Mouse (Mus musculus): ENCODE results near the gene Fahd1. TPM values are rescaled to one million over a fixed set of nuclear protein-coding genes. Genes with fewer than 3 reads are reported as not detected.
A peak's percentile ranks its signal among the peaks of the same experiment; 100 is the strongest.

Fahd1 gene
- total RNA-seq, 2 experiments from 2014 or later = 26.4 to 29.0 TPM

DNA sequence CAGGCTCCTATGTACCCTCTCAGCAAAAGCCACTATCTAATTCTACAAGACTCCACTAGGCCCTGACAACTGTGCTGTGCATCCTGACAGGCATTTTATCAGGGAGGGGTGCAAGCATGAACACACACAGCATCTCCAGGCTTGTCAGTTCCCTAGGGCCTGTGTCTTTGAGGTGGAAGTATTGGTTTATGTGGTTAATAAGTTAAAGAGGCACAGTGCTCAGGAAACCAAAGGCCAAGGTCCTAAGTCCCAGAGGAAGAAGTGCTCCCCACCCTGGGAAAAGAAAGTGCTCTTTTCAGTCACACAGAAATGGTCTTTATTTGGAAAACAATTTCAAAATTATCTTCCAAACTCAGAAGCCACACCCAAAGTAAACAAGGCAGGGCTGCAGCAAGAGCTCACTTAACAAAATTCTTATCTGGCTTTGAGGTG lies 1.5 kb downstream of the Fahd1 start:
- DNase-seq (ENCODE audit: low spot score in 2 of 2) = no peak

DNA sequence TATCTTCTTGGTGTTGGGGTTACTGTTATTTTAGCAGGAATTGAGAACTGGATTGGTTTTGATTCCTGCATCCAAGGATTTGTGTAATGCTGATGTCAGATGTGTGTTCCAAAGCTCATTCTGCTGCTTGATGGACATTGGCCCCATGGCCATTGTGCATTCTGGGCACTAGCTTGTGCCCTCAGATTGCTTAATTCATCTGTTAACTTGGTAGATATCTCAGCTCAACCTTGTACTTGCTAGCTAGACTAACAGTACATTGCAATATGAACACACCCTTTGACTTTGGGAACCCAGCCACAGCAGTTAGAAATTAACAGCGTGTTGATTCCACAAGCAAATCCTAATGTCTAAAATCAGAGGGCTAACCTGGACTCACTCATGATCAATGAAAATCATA lies 2.8 kb downstream of the Fahd1 start:
- DNase-seq (ENCODE audit: low spot score in 2 of 2) = no peak

DNA sequence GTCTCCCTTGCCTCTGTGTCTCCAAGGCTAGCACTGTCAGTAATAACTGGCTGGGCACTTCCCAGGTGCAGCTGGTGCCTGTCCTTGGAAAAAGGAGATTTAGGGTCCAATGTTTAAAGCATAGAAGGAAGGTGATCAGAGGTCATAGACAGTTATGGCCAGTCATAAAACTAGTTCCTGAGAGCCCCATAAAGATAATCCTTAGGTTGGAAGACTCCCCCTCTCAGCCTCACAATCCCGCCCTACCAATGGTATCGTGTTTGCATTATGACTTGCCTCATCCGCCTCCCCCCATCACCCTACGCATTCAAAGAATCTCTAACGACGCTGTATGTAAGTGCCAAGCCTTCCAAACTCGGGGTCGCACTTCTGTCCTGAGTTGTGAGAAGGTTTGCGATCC lies 5.6 kb downstream of the Fahd1 start:
- no peak for DNase-seq (ENCODE audit: low spot score in 2 of 2)

DNA sequence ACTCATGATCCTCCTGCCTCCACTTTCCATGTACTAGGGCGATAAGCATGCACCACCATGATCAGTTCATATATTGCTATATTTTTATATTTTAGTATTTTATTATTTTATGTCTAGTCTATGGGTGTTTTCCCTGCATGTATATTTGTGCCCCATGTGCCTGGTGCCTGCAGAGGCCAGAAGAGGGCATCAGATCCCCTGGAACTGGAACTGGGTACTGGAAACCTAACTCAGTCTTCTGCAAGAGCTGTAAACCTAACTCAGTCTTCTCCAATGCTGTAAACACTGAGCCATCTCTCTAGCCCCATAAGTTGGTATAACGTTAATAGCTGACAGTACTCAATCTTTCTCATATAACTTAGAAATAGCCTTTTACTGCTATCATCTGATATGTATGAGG lies 7.5 kb downstream of the Fahd1 start:
- DNase-seq (ENCODE audit: low spot score in 2 of 2) = no peak

DNA sequence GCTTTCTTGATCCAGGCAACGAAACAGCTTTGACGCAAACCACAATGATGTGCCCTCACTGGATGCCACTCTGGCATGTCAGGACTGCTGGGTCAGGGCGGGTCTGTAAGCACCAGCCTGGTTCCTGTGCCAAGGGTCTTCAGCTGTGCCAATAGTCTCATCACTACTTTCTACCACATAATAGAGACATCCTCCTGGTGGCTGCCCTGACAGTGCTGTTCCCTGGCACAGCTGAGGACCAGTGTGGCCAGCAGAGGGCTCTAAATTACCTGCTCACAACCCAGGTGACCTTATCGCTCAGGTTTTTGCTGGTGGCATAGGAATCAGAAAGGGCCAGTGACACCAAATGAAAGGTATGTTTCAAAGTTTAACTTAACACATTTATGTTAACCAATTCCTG lies 9.0 kb downstream of the Fahd1 start:
- DNase-seq (ENCODE audit: low spot score in 2 of 2) = no peak

DNA sequence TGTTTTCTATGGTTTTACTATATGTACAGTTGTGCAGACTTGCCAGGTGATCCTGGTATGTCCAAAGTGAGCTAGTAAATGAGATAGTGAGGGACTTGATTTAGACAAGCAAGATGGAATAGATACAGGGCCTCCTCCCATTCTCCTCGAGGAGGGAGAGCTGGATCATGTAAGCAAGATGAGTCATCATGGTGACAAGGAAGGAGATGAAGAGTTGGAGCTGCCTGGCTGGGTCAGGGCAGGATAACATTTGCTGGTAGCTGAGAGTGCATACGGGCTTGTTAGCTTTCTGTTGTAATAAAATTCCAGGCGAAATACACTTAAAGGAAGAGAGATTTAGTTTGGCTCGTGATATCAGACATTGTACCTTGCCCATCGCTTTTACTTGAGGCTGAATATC lies 9.8 kb downstream of the Fahd1 start:
- no peak for DNase-seq (ENCODE audit: low spot score in 2 of 2)

DNA sequence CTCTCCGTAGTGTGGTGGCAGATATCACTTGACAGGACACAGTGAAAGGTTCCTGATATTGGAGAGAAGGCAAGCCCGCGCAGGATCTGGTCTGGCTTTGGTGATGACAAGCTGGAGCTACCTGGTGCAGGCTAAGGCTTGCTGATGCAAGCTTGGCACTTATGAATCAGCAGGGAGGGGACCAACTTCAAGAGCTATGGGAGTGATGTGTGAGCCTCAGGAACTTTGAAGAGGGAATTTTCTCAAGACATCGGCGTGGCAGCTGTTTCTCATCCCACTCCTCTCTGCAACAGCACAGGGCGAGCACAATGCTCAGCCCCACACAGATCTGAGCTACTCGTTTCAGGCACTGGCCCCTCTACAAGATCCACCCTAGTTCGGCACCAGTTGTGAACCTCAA lies 10.3 kb downstream of the Fahd1 start, which contains the start of gene Hagh:
Gene Hagh (plus strand): TSS at position 302 of the 400 bp plus-strand sequence.
- DNase-seq (ENCODE audit: low spot score in 2 of 2) = no peak

DNA sequence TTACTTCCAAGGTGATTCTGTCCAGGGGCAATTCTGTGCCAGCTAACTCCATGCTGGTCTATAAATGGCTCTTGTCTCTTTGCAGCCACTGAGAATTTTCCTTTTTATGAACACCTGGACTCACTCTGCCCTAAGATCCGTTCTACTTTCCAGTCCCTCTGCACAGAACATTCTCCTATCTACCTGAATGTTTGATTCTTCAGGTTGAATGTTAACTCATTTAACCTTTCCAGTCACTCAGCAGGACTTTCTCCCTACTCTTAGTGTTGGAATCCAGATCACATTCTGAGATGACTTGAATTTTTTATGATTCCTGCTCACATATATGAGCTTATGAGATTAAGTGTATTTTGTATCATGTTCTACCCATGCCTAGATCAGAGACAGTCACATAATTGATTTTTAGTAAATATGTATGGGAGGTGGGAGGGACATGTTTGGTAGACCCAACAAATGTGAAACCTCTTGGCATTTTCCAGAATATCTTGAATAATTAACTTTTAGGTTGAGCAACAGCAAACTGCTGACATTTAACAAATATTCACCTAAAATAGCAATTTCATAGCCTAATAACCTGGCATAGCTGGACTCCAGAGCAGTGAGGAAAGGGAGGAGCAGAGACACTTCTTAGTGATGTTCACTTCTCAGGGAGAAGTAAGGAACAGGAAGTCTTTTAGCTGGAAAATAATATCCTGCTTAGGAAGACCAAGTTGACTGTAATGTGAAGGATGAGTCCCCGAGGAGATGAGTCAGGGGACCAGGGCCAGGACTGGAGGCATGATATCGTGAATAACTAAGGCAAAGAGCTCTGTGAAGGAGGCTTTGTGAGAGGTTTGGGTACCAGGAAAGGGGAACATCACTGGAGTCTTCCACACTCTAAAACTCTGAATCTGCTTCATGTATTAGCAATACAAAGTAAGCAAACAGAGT lies 28.5 kb downstream of the Fahd1 start:
- no peak for DNase-seq (ENCODE audit: low spot score in 2 of 2)

DNA sequence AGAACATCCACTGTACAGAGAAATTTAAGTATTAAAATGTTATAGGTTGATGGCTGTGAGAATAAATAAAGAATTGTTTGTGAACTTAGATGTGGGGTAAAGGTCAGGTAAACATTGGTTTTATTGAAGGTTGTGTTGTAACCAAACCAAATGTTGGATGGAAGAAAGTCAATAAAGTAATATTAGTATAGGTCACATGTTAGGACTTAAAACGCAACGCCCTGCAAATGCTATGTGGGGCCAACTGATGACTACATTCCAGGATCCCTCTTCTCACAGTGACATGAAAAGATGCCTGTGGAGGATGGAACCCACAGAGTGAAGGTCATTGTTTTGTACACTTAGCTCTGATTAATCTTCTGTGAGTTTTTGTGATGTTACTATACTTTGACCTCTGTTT lies 30.7 kb downstream of the Fahd1 start:
- DNase-seq (ENCODE audit: low spot score in 2 of 2) = no peak

DNA sequence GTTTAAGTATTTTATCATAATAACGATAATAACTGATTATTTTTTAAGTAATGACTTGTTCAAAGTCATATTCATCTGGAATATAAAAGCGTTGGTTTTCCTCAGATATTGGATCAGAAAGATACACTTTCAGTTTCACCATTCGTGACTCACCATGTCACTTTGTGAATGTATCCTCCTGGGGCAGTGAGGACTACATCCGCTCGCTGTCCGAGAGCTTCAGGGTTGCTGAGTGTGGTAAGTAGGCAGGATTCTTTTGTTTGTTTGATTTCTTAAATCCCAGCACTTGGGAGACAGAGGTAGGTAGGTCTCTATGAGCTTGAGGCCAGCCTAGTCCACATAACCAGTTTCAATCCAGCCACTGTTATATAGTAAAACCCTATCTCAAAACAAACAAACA lies 32.0 kb downstream of the Fahd1 start:
- no peak for DNase-seq (ENCODE audit: low spot score in 2 of 2)

DNA sequence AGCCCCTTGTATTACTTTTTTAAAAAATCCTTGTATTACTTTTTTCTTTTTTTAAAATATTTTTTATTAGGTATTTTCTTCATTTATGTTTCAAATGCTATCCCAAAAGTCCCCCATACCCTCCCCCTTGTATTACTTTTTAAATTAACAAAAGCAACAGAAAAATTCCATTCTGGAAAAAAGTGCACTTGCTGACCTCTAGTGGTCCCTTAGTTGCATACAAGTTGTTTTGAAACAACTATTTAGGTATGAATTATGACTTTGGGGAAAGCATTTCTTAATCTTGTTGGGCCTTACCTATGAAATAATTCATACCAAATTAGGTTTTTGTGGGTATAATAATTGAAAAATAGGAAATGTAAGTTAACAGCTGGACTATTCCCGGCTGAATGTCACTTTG lies 32.7 kb downstream of the Fahd1 start:
- DNase-seq (ENCODE audit: low spot score in 2 of 2) = no peak

DNA sequence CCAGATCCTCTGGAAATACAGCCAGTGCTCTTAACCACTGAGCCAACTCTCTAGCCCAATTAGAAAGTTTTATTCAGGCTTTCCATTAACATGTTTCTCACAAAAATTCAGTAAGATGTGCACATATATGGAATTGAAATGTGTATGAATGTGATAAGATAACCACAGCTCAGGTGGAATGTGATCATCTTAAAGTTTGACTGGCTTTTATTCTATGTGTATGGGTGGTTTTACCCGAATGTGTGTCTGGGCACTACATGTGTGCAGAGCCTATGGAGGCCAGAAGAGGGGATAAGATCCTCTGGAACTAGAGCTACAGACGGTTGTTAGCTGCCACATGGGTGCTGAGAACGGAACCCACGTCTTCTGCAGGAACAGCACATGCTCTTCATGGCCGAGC lies 34.9 kb downstream of the Fahd1 start:
- DNase-seq (ENCODE audit: low spot score in 2 of 2) = no peak

DNA sequence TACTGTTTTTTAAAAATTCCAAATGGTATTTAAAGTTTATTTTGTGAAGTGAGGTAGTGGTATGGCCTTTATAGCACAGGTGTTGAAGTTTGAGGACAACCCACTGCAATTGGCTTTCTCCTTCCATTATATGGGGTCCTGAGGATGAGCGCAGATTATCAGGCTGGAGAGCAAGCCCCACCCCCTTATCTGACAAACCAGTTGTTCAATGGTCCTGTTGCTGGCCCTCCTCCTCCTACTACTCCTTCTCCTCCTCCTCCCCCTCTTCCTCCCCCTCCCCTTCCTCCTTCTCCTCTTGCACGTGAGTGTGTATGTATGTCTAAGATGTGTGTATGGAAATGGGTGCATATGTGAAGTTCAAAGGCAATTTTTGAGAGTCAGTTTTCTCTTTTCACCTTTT lies 37.9 kb downstream of the Fahd1 start:
- DNase-seq (ENCODE audit: low spot score in 2 of 2) = no peak

DNA sequence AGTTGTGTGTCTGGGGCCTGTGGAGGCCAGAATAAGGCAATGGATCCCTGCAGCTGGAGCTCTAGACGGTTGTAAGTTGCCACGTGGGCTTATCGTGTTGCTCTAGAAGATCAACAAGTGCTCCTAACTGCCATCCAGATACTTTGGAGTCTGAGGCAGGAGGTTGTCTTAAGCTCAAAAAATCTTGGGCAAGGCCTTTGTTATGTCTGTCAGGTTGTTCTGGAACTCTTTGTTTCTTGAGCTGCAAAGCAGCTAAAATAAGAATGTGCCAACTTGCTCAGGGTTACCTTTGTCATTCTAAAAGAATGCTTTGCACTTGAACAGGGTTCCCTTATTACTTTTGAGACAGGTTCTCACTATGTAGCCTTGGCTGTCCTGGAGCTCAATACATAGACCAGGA lies 39.0 kb downstream of the Fahd1 start:
- DNase-seq (ENCODE audit: low spot score in 2 of 2) = no peak

DNA sequence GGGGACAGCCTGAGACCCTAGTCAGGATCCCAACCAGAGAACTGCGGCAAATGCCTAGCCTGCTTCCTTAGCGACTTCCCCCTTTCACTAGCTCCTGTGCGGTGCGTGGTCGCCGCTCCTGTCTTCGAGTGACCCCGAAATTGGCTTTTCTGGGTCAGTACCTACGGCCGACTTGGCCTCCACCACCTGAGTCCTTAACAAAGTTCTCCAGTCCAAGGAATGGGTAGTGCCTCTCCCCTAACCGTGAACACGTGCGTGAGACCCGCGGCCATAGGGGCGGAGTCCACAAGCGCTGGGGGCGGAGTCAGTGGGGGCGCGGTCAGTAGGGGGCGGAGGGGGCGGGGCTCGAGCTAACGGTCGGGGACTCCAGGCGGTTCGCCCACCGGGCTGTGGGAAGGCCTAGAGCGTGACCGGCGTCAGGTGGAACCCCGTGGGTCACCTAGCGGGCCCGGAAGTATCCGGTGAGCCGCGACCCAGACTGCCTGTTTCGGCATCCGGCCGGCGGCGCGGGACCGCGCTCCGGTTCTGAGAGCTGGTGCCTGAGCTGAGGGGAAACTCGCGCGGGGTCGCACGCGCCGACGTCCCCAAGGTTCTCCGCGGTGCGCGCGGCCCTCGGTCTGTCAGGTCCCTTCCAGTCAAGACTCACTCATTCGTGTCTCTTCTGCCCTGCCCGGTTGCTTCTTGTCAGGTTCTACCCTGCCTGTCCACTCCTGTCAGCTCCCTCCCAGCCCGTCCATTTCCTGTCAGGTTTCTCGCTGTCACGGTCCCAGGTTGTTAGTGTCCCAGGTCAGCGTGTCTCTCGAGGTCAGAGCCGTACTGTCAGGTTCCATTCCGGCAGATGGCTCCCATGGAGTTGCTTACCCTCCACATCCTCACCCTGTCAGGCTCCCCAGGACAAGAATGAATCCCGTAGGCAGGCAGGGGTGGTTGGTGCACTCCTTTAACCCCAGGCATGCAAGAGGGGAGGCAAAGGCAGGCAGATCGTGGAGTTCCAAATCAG lies 45.9 kb downstream of the Fahd1 start, which contains the start of gene Meiob:
Gene Meiob (plus strand): TSS at position 338 of the 1,000 bp plus-strand sequence.
- peak; percentile 36 to 56 for DNase-seq (ENCODE audit: low spot score in 2 of 2)

DNA sequence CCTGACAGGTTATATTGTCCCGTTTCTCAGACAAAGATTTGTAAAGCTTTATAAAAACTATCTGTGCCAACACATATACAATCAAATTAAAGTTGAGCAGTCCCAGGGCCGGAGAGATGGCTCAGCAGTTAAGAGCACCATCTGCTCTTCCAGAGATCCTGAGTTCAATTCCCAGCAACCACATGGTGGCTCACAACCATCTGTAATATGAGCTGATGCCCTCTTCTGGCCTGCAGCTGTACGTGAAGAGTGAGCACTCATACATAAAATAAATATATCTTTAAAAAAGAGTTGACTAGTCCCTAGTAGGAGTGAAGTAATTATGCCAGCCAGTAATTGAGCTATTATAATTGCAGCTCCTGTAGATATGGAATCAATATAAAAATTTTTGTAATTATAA lies 49.6 kb downstream of the Fahd1 start:
- no peak for DNase-seq (ENCODE audit: low spot score in 2 of 2)

DNA sequence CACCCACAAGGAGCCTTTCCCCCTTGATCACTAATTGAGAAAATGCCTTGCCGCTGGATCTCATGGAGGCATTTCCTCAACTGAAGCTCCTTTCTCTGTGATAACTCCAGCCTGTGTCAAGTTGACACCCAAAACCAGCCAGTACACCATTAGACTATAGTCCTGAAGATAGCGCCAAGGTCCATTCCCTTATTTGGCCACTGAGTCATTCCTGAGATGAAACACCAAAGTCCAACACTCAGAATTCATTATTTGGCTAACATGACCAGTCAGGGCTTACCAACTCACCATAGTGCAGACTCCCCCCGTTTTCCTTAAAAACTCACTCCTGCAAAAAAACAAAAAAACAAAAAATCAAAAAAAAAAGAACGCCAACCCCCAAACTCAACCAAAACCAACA lies 50.7 kb downstream of the Fahd1 start:
- no peak for DNase-seq (ENCODE audit: low spot score in 2 of 2)

Other genes starting within 250 kb of the Fahd1 start
- gene Tsc2, start 217.7 kb downstream of the Fahd1 start, total RNA-seq (2021) = 10 to 100 TPM; 66.4 to 75.4 TPM
- 1 to 10 TPM; 7.5 TPM for gene Nthl1, start 217.7 kb downstream of the Fahd1 start, total RNA-seq (2021)
- 10 to 100 TPM; 35.4 to 35.6 TPM for gene Slc9a3r2, start 200.0 kb downstream of the Fahd1 start, total RNA-seq (2021)
- gene Npw, start 191.9 kb downstream of the Fahd1 start, total RNA-seq (2021) = not detected
- 10 to 100 TPM; 25.7 to 29.6 TPM for gene Zfp598, start 180.7 kb downstream of the Fahd1 start, total RNA-seq (2021)
- under 1 TPM; 0.13 to 0.15 TPM for gene Syngr3, start 160.4 kb downstream of the Fahd1 start, total RNA-seq (2021)
- 10 to 100 TPM; 22.9 to 24.6 TPM for gene Gfer, start 154.2 kb downstream of the Fahd1 start, total RNA-seq (2021)
- 1 to 10 TPM; 2.2 to 3.3 TPM for gene Noxo1, start 154.1 kb downstream of the Fahd1 start, total RNA-seq (2021)
- 10 to 100 TPM; 19.1 to 20.4 TPM for gene Tbl3, start 142.7 kb downstream of the Fahd1 start, total RNA-seq (2021)
- gene Rnf151, start 132.3 kb downstream of the Fahd1 start, total RNA-seq (2021) = under 1 TPM in 1 of 2 experiments, not detected in 1; 0.23 TPM
- gene Rps2, start 132.2 kb downstream of the Fahd1 start, total RNA-seq (2021) = 100 to 1,000 TPM; 750 to 839 TPM
- 100 to 1,000 TPM; 383 to 407 TPM for gene Ndufb10, start 125.9 kb downstream of the Fahd1 start, total RNA-seq (2021)
- gene Rpl3l, start 122.5 kb downstream of the Fahd1 start, total RNA-seq (2021) = 100 to 1,000 TPM; 215 to 219 TPM
- 100 to 1,000 TPM in 1 of 2 experiments, 10 to 100 TPM in 1; 91.8 to 101 TPM for gene Msrb1, start 113.7 kb downstream of the Fahd1 start, total RNA-seq (2021)
- not detected for gene Hs3st6, start 97.4 kb downstream of the Fahd1 start, total RNA-seq (2021)
- not detected for gene Meiob, start 46.1 kb downstream of the Fahd1 start, total RNA-seq (2021)
- 10 to 100 TPM; 65.5 to 68.8 TPM for gene Hagh, start 10.2 kb downstream of the Fahd1 start, total RNA-seq (2021)
- 1 to 10 TPM; 3.1 to 6.4 TPM for gene Igfals, start 15.6 kb upstream of the Fahd1 start, total RNA-seq (2021)
- 10 to 100 TPM; 19.2 to 21.4 TPM for gene Nubp2, start 36.0 kb upstream of the Fahd1 start, total RNA-seq (2021)
- 10 to 100 TPM; 29.0 to 32.3 TPM for gene Spsb3, start 36.3 kb upstream of the Fahd1 start, total RNA-seq (2021)
- gene Eme2, start 44.7 kb upstream of the Fahd1 start, total RNA-seq (2021) = 10 to 100 TPM; 27.8 to 28.0 TPM
- 10 to 100 TPM; 93.0 to 94.7 TPM for gene Mrps34, start 44.8 kb upstream of the Fahd1 start, total RNA-seq (2021)
- gene Nme3, start 46.1 kb upstream of the Fahd1 start, total RNA-seq (2021) = 10 to 100 TPM; 10.3 to 14.5 TPM
- gene Mapk8ip3, start 86.6 kb upstream of the Fahd1 start, total RNA-seq (2021) = 10 to 100 TPM; 50.0 to 51.1 TPM
- 10 to 100 TPM; 41.7 to 44.3 TPM for gene Jpt2, start 110.3 kb upstream of the Fahd1 start, total RNA-seq (2021)
- gene Cramp1l, start 165.4 kb upstream of the Fahd1 start, total RNA-seq (2021) = 10 to 100 TPM; 13.9 to 14.9 TPM
- 10 to 100 TPM in 1 of 2 experiments, 1 to 10 TPM in 1; 9.0 to 10.1 TPM for gene Ift140, start 165.7 kb upstream of the Fahd1 start, total RNA-seq (2021)
- gene Tmem204, start 233.2 kb upstream of the Fahd1 start, total RNA-seq (2021) = 10 to 100 TPM; 14.6 to 19.9 TPM